14 mouse cellular contexts compared by ENCODE assay signal in the genomic region with DNA sequence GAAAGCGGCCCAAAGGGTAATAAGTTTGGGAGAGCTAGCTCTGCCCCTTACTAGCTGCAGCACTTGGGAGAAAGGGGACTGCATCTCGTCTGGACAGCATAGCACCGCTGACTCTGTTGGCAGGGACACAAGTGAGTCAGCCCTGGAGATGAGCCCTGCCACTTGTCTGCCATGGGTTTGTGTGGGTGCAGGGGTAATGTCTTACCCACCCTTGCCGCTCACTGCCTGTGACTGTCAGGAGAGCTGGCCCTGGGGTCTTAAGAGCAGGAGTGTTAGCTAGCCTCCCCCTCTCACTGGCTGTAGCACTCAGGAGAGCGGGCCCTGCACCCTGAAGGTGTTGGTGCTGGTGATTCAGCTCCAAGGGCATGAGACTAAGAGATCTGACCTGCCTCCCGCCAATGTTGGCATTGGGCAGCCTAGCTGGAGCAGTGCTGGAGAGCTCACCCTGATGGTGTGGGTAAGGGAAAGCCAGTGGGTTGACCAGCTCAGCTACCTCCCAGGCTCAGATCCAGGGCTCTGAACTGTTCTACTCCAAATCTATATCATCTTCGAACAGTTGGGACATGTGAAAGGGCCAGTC.
A peak's percentile ranks its signal among the peaks of the same experiment; 100 is the strongest.
DNase-seq lines count a peak whose midpoint lies in the region; ATAC-seq lines count a peak whose summit lies in the region.
"Had no signal": no experiment of that assay in that cellular context is flagged by ENCODE, and none has a peak within 500 bp of the region (broad histone marks: within the 10 kb centered on the region; RNA-seq: fewer than 3 reads in every experiment).

No protein-coding gene starts in this region.

- H3K9ac ChIP-seq in intestine, embryonic 14.5 days (ENCODE audit: low read length), result no peak overlapping the region
- H3K9ac ChIP-seq in intestine, embryonic 15.5 days, result no peak overlapping the region
- H3K9ac ChIP-seq in hindbrain, embryonic 14.5 days, result no peak overlapping the region
- H3K9ac ChIP-seq: embryonic facial prominence, embryonic 12.5 days; liver, embryonic 14.5 days; neural tube, embryonic 13.5 days had no signal

- 92% methylated on average over 7 of the region's 7 CpGs for WGBS in intestine, embryonic 14.5 days
- WGBS in intestine, embryonic 15.5 days, result 88% methylated on average over 7 of the region's 7 CpGs
- 86% methylated on average over 7 of the region's 7 CpGs for WGBS in hindbrain, embryonic 14.5 days

- no peaks in the 10 kb centered on the region for H3K27me3 ChIP-seq in intestine, embryonic 14.5 days (replicated peaks; ENCODE audit: control insufficient read depth, insufficient read depth, low read length)
- H3K27me3 ChIP-seq in intestine, embryonic 15.5 days (replicated peaks), result no peaks in the 10 kb centered on the region
- H3K27me3 ChIP-seq in hindbrain, embryonic 14.5 days (ENCODE audit: control insufficient read depth, insufficient read depth, low read length), result no peaks in the 10 kb centered on the region
- H3K27me3 ChIP-seq: embryonic facial prominence, embryonic 12.5 days; neural tube, embryonic 13.5 days had no signal

- no peak overlapping the region for H3K4me3 ChIP-seq in intestine, embryonic 14.5 days (ENCODE audit: low read depth, low read length)
- no peak overlapping the region for H3K4me3 ChIP-seq in intestine, embryonic 15.5 days (replicated peaks)
- no peak overlapping the region for H3K4me3 ChIP-seq in hindbrain, embryonic 14.5 days (replicated peaks; ENCODE audit: low read length)
- H3K4me3 ChIP-seq: embryonic facial prominence, embryonic 12.5 days; layer of hippocampus, adult 2 months; neural tube, embryonic 13.5 days had no signal

- no peaks in the 10 kb centered on the region for H3K4me1 ChIP-seq in intestine, embryonic 14.5 days (replicated peaks; ENCODE audit: control insufficient read depth, insufficient read depth, low read length)
- H3K4me1 ChIP-seq in intestine, embryonic 15.5 days (replicated peaks), result no peaks in the 10 kb centered on the region
- H3K4me1 ChIP-seq in hindbrain, embryonic 14.5 days (replicated peaks; ENCODE audit: control insufficient read depth, insufficient read depth, low read length), result no peaks in the 10 kb centered on the region
- H3K4me1 ChIP-seq: embryonic facial prominence, embryonic 12.5 days; neural tube, embryonic 13.5 days had no signal

- no peak overlapping the region for H3K27ac ChIP-seq in intestine, embryonic 14.5 days (ENCODE audit: low read depth)
- H3K27ac ChIP-seq in intestine, embryonic 15.5 days, result no peak overlapping the region
- no peak overlapping the region for H3K27ac ChIP-seq in hindbrain, embryonic 14.5 days
- H3K27ac ChIP-seq: embryonic facial prominence, embryonic 12.5 days; layer of hippocampus, adult 2 months; liver, embryonic 14.5 days; neural tube, embryonic 13.5 days had no signal

- no peak overlapping the region for H3K4me2 ChIP-seq in intestine, embryonic 14.5 days (ENCODE audit: low read length)
- no peak overlapping the region for H3K4me2 ChIP-seq in intestine, embryonic 15.5 days (replicated peaks)
- H3K4me2 ChIP-seq in hindbrain, embryonic 14.5 days (replicated peaks), result no peak overlapping the region
- H3K4me2 ChIP-seq: embryonic facial prominence, embryonic 12.5 days; heart, embryonic 11.5 days; neural tube, embryonic 13.5 days had no signal

- H3K36me3 ChIP-seq in intestine, embryonic 14.5 days (ENCODE audit: control insufficient read depth, insufficient read depth, low read length), result no peaks in the 10 kb centered on the region
- no peaks in the 10 kb centered on the region for H3K36me3 ChIP-seq in intestine, embryonic 15.5 days
- no peaks in the 10 kb centered on the region for H3K36me3 ChIP-seq in hindbrain, embryonic 14.5 days (replicated peaks; ENCODE audit: control insufficient read depth, insufficient read depth)
- H3K36me3 ChIP-seq: embryonic facial prominence, embryonic 12.5 days had no signal

- H3K9me3 ChIP-seq in intestine, embryonic 14.5 days (ENCODE audit: control insufficient read depth, low read length), result no peaks in the 10 kb centered on the region
- no peaks in the 10 kb centered on the region for H3K9me3 ChIP-seq in intestine, embryonic 15.5 days
- no peaks in the 10 kb centered on the region for H3K9me3 ChIP-seq in hindbrain, embryonic 14.5 days (ENCODE audit: control insufficient read depth, low read length)
- H3K9me3 ChIP-seq: embryonic facial prominence, embryonic 12.5 days; neural tube, embryonic 13.5 days had no signal

- no peak for DNase-seq in intestine, embryonic 14.5 days (ENCODE audit: low spot score)
- DNase-seq in 3T3-L1 (ENCODE audit: low read depth, low spot score) (peak; percentile 64), NIH3T3 (ENCODE audit: low read depth) (peak; percentile 40)
- peak; percentile 70 for DNase-seq in adrenal gland, postnatal 25 days
- DNase-seq in hindbrain, embryonic 14.5 days (ENCODE audit: low spot score), result no peak
- no peak for DNase-seq in T-cell, adult 2 months (ENCODE audit: low spot score)
- DNase-seq: gastrocnemius, postnatal 14 days; right cerebral cortex, postnatal 14 days had no signal

- 0 out of 2 replicates have a peak, but pooled peaks have one; percentile 12 for ATAC-seq in intestine, embryonic 14.5 days (replicated peaks; ENCODE audit: low FRiP score, low TSS enrichment, low read depth)
- ATAC-seq in intestine, embryonic 15.5 days, result no peak
- ATAC-seq in hindbrain, embryonic 14.5 days (ENCODE audit: low FRiP score), result no peak

Comparison
In these comparisons a context has a peak if more than half of its experiments do, and no peak if none do; other contexts are left out.
1. DNase-seq: peak in 3T3-L1 (single experiment), NIH3T3 (single experiment) and adrenal gland, postnatal 25 days (single experiment); none in intestine, embryonic 14.5 days (single experiment), hindbrain, embryonic 14.5 days (single experiment) and T-cell, adult 2 months (single experiment).